Mouse (Mus musculus) lung, embryonic 14.5 days (tissue): ENCODE results near the gene Gm4871. TPM values are rescaled to one million over a fixed set of nuclear protein-coding genes. Genes with fewer than 3 reads are reported as not detected.
A peak's percentile ranks its signal among the peaks of the same experiment; 100 is the strongest.

Experiments used
- ATAC-seq: fragments of 200-750 bp; cut with Nextera tagmentation; 2 replicates; pipeline ENCODE4 v1.8.0; 2017; ENCODE audit warnings: mild to moderate bottlenecking, moderate TSS enrichment, moderate library complexity; ENCODE audit not compliant: insufficient read depth
- DNase-seq: peaks from one replicate; pipeline ENCODE4 v3.0.0-alpha.2; 2015
- H3K27ac ChIP-seq: fragments of 300-500 bp; sonication (generic); 2 replicates; pipeline ENCODE4 v1.5.1; 2014; ENCODE audit warnings: low read depth, mild to moderate bottlenecking, moderate library complexity
- H3K27me3 ChIP-seq: fragments of 300-500 bp; sonication (generic); 2 replicates; pipeline ENCODE4 v1.6.1; 2014; ENCODE audit warnings: low read length, control low read depth; ENCODE audit not compliant: insufficient read depth
- H3K36me3 ChIP-seq: fragments of 300-500 bp; sonication (generic); 2 replicates; pipeline ENCODE4 v1.6.1; 2014; ENCODE audit warnings: control low read depth; ENCODE audit not compliant: insufficient read depth
- H3K4me1 ChIP-seq: fragments of 300-500 bp; sonication (generic); 2 replicates; pipeline ENCODE4 v1.6.1; 2014; ENCODE audit warnings: antibody characterized with exemption, control low read depth; ENCODE audit not compliant: insufficient read depth
- H3K4me2 ChIP-seq: fragments of 300-500 bp; sonication (generic); 2 replicates; pipeline ENCODE4 v1.6.1; 2014; ENCODE audit warnings: mild to moderate bottlenecking
- H3K4me3 ChIP-seq: fragments of 300-500 bp; sonication (generic); 2 replicates; pipeline ENCODE4 v1.5.1; 2014; ENCODE audit warnings: low read depth, low read length
- H3K9ac ChIP-seq: fragments of 300-500 bp; sonication (generic); 2 replicates; pipeline ENCODE4 v1.6.1; 2014
- H3K9me3 ChIP-seq: fragments of 300-500 bp; sonication (generic); 2 replicates; pipeline ENCODE4 v1.6.1; 2016; ENCODE audit warnings: low read depth, low read length, control low read depth
- CTCF ChIP-seq: IDR thresholded peaks from 2 replicates; pipeline ENCODE4 v1.5.1; 2016; ENCODE audit warnings: antibody characterized with exemption, low read depth
- WGBS: fragments of 180-500 bp; shearing (Covaris S2); extraction: QIAGEN DNeasy Blood & Tissue Kit; methylation state at CpG from one replicate; pipeline ENCODE4 v1.1.7; 2014; 5-methylcytosine and 5-hydroxymethylcytosine counted together
- polyA plus RNA-seq: library from polyadenylated mRNA; unstranded; fragments of >200 nt; fragmentation: Nextera tagmentation; extraction: Ambion mirVana; gene quantifications from 2 replicates; pipeline ENCODE4 v1.2.1, GENCODE M21; 2014

The Gm4871 gene
- polyA plus RNA-seq, 1 experiment from 2014 or later = not detected

DNA sequence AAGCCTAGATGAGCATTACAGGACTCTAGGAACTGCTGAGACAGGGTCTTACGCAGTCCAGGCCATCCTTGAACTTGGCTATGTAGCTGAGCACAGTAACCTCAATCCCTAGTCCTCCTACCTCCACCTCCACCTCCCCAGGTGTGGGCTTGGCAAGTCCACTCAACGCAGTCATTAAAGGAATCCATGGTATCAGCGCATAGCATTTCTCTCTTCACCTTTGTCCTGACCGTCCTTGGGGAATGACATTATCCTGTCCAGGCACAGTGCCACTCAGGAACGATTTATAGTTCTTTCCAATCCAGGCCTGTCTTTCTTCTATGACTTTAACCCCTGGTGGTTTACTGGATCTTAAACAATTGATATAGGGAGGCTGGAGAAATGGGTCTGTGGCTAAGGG is 42.1 kb downstream of the Gm4871 start:
- Histone ChIP-seq H3K4me2 (no peak overlapping the region), H3K4me3 (no peak overlapping the region), H3K4me1 (no peaks in the 10 kb centered on the region), H3K27me3 (no peaks in the 10 kb centered on the region), H3K36me3 (no peaks in the 10 kb centered on the region), H3K9me3 (no peaks in the 10 kb centered on the region), H3K9ac (no peak overlapping the region), H3K27ac (no peak overlapping the region)
- WGBS = 72% methylated on average over 5 of the region's 5 CpGs
- no peak for TF ChIP-seq CTCF
- ATAC-seq = no peak
- DNase-seq = no peak

DNA sequence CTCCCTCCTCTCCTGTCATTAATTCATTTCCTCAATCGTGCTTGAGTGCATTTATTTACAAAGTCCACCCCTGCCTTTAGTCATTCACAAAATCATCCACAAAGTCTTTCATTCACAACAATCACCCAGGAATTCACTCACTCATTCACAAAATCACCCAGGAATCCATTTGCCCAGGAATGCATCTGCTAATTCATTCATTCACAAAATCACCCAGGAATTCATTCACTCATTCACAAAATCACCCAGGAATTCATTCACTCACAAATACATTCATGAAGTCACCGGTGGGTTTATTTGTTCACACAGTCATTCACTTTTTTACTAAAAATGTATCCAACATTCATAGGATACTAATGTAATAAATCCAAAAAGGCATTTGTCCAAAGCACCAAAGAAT is 42.5 kb downstream of the Gm4871 start:
- Histone ChIP-seq H3K4me1 (no peaks in the 10 kb centered on the region), H3K36me3 (no peaks in the 10 kb centered on the region), H3K4me3 (no peak overlapping the region), H3K4me2 (no peak overlapping the region), H3K9ac (no peak overlapping the region), H3K27me3 (no peaks in the 10 kb centered on the region), H3K27ac (no peak overlapping the region), H3K9me3 (no peaks in the 10 kb centered on the region)
- DNase-seq = no peak
- 56% methylated on average over 2 of the region's 2 CpGs for WGBS
- TF ChIP-seq CTCF = no peak
- no peak for ATAC-seq

GRCm38 (mm10) chr5:144989061-144989405 is 43.5 kb downstream of the Gm4871 start:
- 72% methylated on average over 4 of the region's 4 CpGs for WGBS
- Histone ChIP-seq H3K4me1 (no peaks in the 10 kb centered on the region), H3K27me3 (no peaks in the 10 kb centered on the region), H3K9ac (no peak overlapping the region), H3K4me3 (no peak overlapping the region), H3K9me3 (no peaks in the 10 kb centered on the region; the same call in 1 of the 2 replicates), H3K36me3 (no peaks in the 10 kb centered on the region), H3K4me2 (no peak overlapping the region), H3K27ac (no peak overlapping the region)
- ATAC-seq (no peak), DNase-seq (no peak)
- TF ChIP-seq CTCF = no peak

DNA sequence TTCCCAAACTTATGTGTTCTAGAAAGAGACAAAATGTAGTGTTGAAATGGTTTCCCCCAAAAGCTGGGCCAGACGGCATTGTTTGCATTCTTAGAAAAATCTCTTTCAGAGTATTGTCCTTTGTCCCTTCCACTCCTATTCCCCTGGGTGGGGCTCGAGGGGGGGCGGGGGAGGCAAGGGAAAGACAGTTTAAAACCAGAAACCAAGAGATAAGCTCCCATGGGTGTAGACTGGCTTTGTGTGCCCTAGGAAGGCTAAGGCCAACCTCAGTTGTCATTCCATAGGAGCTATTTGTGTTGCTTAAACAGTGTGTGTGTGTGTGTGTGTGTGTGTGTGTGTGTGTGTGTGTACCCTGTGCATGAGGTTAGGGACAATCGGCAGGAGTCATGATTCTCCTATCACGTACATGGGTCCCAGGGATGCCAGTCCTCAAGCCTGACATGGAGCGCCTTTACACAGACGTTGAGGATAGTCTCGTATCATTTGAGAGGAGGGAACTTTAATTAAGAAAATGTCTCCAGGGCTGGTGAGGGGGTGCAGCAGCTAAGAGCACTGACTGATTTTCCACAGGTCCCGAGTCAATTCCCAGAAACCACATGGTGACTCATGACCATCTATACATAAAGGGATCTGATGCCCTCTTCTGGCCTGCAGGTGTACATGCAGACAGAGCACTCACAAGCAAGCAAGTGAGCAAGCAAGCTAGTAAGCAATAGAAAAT is 44.1 kb downstream of the Gm4871 start:
- no peaks in the 10 kb centered on the region for H3K27me3 ChIP-seq
- H3K9me3 ChIP-seq = no peaks in the 10 kb centered on the region; the same call in 1 of the 2 replicates
- no peaks in the 10 kb centered on the region for H3K36me3 ChIP-seq
- ATAC-seq = peak; percentile 70; the same call in 1 of the 2 replicates
- H3K4me3 ChIP-seq = no peak overlapping the region
- H3K27ac ChIP-seq = no peak overlapping the region
- H3K4me1 ChIP-seq = no peaks in the 10 kb centered on the region
- H3K4me2 ChIP-seq = no peak overlapping the region
- no peak overlapping the region for H3K9ac ChIP-seq
- peak; percentile 81 for DNase-seq
- 46% methylated on average over 9 of the region's 9 CpGs for WGBS
- peak; percentile 83 for TF ChIP-seq CTCF

DNA sequence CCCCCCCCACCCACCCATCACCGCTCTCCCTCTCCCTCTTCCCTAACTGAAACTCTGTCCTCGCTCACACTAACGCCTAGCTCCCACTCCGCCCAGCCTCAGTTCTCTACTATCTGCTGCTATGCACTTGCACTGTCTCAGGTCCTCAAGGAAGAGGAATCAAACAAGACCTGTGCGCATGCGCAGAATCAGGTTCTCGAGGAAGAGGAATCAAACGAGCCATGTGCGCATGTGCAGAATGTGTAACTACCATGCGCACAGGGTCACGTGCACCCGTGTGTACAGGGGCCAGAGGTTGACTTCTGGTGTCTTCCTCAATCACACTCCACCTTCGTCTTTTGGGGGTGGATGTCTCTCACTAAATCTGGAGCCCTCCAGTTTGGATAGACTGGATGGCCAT is 45.0 kb downstream of the Gm4871 start:
- H3K27me3 ChIP-seq = no peaks in the 10 kb centered on the region
- H3K9ac ChIP-seq = no peak overlapping the region
- H3K4me1 ChIP-seq = no peaks in the 10 kb centered on the region
- no peak overlapping the region for H3K4me2 ChIP-seq
- ATAC-seq (no peak), DNase-seq (no peak)
- no peak overlapping the region for H3K4me3 ChIP-seq
- no peaks in the 10 kb centered on the region for H3K36me3 ChIP-seq
- H3K27ac ChIP-seq = no peak overlapping the region
- no peaks in the 10 kb centered on the region; the same call in 1 of the 2 replicates for H3K9me3 ChIP-seq
- 86% methylated on average over 13 of the region's 13 CpGs for WGBS
- TF ChIP-seq CTCF = no peak

DNA sequence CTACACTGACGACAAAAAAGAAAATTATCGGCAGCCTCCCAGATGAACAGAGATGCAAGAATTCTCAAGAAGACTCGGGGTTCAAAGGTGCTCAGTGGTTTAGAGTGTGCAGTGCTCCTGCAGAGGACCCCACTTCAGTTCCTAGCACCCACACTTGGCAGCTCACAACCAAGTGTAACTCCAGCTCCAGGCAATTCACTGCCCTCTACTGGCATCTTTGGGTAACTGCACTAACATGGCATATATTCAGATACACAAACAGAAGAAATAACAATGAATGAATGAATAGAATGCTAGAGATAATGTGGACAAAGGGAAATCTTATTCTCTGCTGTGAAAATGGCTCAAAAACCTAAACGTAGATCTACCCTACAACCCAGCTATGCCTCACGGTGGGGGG is 47.7 kb downstream of the Gm4871 start:
- H3K9ac ChIP-seq = no peak overlapping the region
- H3K4me3 ChIP-seq = no peak overlapping the region
- H3K36me3 ChIP-seq = no peaks in the 10 kb centered on the region
- H3K4me2 ChIP-seq = no peak overlapping the region
- TF ChIP-seq CTCF = peak; percentile 40
- H3K4me1 ChIP-seq = no peaks in the 10 kb centered on the region
- no peak overlapping the region for H3K27ac ChIP-seq
- no peak for DNase-seq
- H3K9me3 ChIP-seq = no peaks in the 10 kb centered on the region; the same call in 1 of the 2 replicates
- no peak for ATAC-seq
- WGBS = 92% methylated on average over 5 of the region's 5 CpGs
- no peaks in the 10 kb centered on the region for H3K27me3 ChIP-seq

GRCm38 (mm10) chr5:144983227-144983626 is 49.3 kb downstream of the Gm4871 start:
- Histone ChIP-seq H3K4me3 (no peak overlapping the region), H3K36me3 (no peaks in the 10 kb centered on the region), H3K27me3 (no peaks in the 10 kb centered on the region), H3K4me2 (no peak overlapping the region), H3K27ac (no peak overlapping the region), H3K9ac (no peak overlapping the region), H3K9me3 (no peaks in the 10 kb centered on the region; the same call in 1 of the 2 replicates), H3K4me1 (no peaks in the 10 kb centered on the region)
- TF ChIP-seq CTCF = peak; percentile 41
- ATAC-seq (no peak), DNase-seq (no peak)
- 86% methylated on average over 3 of the region's 3 CpGs for WGBS

Other genes starting within 250 kb of the Gm4871 start
- 27.0 and 28.3 TPM in 2 replicates for gene Smurf1, start 66.9 kb downstream of the Gm4871 start, polyA plus RNA-seq
- not detected in 2 replicates for gene 1700018F24Rik, start 10.2 kb upstream of the Gm4871 start, polyA plus RNA-seq
- 144 and 148 TPM in 2 replicates for gene Arpc1a, start 51.1 kb upstream of the Gm4871 start, polyA plus RNA-seq
- not detected in 2 replicates for gene Kpna7, start 51.3 kb upstream of the Gm4871 start, polyA plus RNA-seq
- 182 and 189 TPM in 2 replicates for gene Arpc1b, start 81.5 kb upstream of the Gm4871 start, polyA plus RNA-seq
- gene Pdap1, start 107.5 kb upstream of the Gm4871 start, polyA plus RNA-seq = 107 and 113 TPM in 2 replicates
- 201 and 204 TPM in 2 replicates for gene Bud31, start 107.6 kb upstream of the Gm4871 start, polyA plus RNA-seq
- gene Ptcd1, start 134.4 kb upstream of the Gm4871 start, polyA plus RNA-seq = 13.0 and 14.4 TPM in 2 replicates
- 36.5 and 42.3 TPM in 2 replicates for gene Cpsf4, start 134.5 kb upstream of the Gm4871 start, polyA plus RNA-seq
- gene Atp5j2, start 159.3 kb upstream of the Gm4871 start, polyA plus RNA-seq = 564 and 578 TPM in 2 replicates
- 7.0 and 7.5 TPM in 2 replicates for gene Zkscan14, start 169.1 kb upstream of the Gm4871 start, polyA plus RNA-seq
- gene Zkscan5, start 171.8 kb upstream of the Gm4871 start, polyA plus RNA-seq = 12.9 and 13.4 TPM in 2 replicates
- gene Zfp655, start 199.0 kb upstream of the Gm4871 start, polyA plus RNA-seq = 34.4 and 37.0 TPM in 2 replicates
- gene Zscan25, start 247.7 kb upstream of the Gm4871 start, polyA plus RNA-seq = 0.36 and 0.57 TPM in 2 replicates